Mouse (Mus musculus): Measurements from ENCODE around the gene Kcng4. TPM values are rescaled to one million over a fixed set of nuclear protein-coding genes. Genes with fewer than 3 reads are reported as not detected.

Kcng4 gene
- total RNA-seq, 2 experiments from 2014 or later: 3.4 to 4.6 TPM

DNA sequence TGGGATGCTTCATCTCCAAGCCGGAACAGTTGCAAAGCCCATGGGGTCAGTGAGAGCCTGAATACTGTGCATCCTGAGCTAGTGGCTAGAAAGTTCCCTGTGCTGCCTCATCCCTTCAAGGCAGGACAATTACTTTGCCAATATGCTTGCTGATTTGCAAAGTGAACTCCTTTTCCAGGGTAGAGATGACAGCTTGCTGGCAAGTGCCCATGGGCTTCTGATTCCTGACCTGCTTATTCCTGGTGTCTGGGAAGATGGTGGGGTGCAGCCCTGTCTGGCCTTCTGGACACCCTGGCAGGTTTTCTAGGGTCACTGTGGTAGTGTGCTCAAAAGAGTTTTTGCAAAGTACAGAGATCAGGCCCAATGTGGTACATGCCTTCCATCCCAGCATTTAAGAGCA is 7.5 kb upstream of the Kcng4 start:
- DNase-seq (ENCODE audit: extremely low spot score in 1 of 2, low spot score in 1 of 2): no peak

- no peak for DNase-seq (ENCODE audit: extremely low spot score in 1 of 2, low spot score in 1 of 2)
Observed at GRCm38 (mm10) chr8:119641058-119641457, 5.6 kb upstream of the Kcng4 start.

DNA sequence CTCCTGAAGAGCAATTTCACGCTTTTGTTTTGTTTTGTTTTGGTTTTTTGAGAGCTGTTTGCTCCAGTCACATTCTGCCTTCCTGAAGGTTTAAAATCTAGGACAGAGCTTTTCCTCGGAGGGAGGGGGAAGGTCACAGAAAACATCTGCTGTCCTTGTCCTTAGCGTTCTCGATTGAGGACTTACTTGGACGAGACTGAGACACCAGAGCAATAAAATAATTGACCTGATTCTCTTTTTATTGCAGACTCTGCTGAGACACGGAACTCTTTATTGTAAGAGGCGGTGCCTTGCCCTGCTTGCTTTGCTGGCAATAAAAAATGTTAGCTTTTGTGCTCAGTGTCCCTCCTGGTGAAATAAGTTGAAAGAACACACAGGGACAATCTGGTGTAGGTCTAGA is 4.3 kb upstream of the Kcng4 start:
- no peak for DNase-seq (ENCODE audit: extremely low spot score in 1 of 2, low spot score in 1 of 2)

DNA sequence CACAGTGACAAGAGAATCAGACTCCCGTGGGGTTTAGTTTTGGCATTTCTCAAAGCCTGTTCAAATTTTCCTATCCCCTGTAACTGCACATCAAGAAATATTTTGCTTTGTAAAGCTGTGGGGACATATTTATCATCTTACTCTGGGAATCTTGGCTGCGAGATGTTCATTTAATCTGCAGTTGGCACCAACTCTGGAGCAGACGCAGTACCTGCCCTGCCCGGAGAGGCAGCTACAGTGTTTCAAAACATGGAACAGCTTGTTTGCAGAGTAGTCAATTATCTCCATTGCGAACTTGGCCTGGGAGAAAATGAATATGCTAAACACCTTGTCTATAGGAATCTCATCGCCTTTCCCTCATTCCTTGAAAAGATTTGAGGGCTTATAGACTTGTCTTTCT is 2.8 kb upstream of the Kcng4 start:
- DNase-seq (ENCODE audit: extremely low spot score in 1 of 2, low spot score in 1 of 2): no peak

GRCm38 (mm10) chr8:119637381-119637780 is 1.9 kb upstream of the Kcng4 start:
- no peak for DNase-seq (ENCODE audit: extremely low spot score in 1 of 2, low spot score in 1 of 2)

GRCm38 (mm10) chr8:119636766-119637165 is 1.3 kb upstream of the Kcng4 start:
- no peak for DNase-seq (ENCODE audit: extremely low spot score in 1 of 2, low spot score in 1 of 2)

- DNase-seq (ENCODE audit: extremely low spot score in 1 of 2, low spot score in 1 of 2): no peak
Observed at GRCm38 (mm10) chr8:119635958-119636357, 478 bp upstream of the Kcng4 start.

- DNase-seq (ENCODE audit: extremely low spot score in 1 of 2, low spot score in 1 of 2): no peak
Observed at GRCm38 (mm10) chr8:119634616-119635336, 704 bp downstream of the Kcng4 start.

DNA sequence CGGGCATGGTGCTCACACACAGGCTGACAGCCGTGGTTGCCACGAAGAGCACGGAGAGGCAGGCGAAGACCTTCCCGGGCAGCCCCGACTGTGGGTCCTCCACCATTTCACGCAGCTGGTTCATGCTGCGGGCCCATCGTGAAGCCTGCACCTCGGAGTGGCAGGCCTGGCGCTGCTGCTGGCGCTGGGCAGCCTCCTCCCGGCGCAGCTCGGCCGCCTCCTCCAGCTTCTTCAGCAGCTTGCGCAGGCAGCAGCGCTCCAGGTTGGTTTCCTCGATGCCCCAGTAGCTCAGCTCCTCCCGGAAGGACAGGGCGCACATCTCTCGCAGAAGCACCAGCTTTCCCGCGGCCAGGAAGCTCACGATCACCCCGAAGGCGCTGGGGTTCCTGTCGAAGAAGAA is 2.6 kb downstream of the Kcng4 start:
- no peak for DNase-seq (ENCODE audit: extremely low spot score in 1 of 2, low spot score in 1 of 2)

- DNase-seq (ENCODE audit: extremely low spot score in 1 of 2, low spot score in 1 of 2): no peak
Observed at GRCm38 (mm10) chr8:119632246-119632645, 3.2 kb downstream of the Kcng4 start.

GRCm38 (mm10) chr8:119630841-119631240 is 4.6 kb downstream of the Kcng4 start:
- no peak for DNase-seq (ENCODE audit: extremely low spot score in 1 of 2, low spot score in 1 of 2)

- DNase-seq (ENCODE audit: extremely low spot score in 1 of 2, low spot score in 1 of 2): no peak
Observed at GRCm38 (mm10) chr8:119627613-119628359, 7.7 kb downstream of the Kcng4 start.

GRCm38 (mm10) chr8:119627199-119627598 is 8.3 kb downstream of the Kcng4 start:
- no peak for DNase-seq (ENCODE audit: extremely low spot score in 1 of 2, low spot score in 1 of 2)

GRCm38 (mm10) chr8:119625788-119626187 is 9.7 kb downstream of the Kcng4 start:
- DNase-seq (ENCODE audit: extremely low spot score in 1 of 2, low spot score in 1 of 2): no peak

- DNase-seq (ENCODE audit: extremely low spot score in 1 of 2, low spot score in 1 of 2): no peak
Observed at GRCm38 (mm10) chr8:119624916-119625315, 10.6 kb downstream of the Kcng4 start.

- DNase-seq (ENCODE audit: extremely low spot score in 1 of 2, low spot score in 1 of 2): no peak
Observed at GRCm38 (mm10) chr8:119623744-119624143, 11.7 kb downstream of the Kcng4 start.

GRCm38 (mm10) chr8:119623061-119623460 is 12.4 kb downstream of the Kcng4 start:
- no peak for DNase-seq (ENCODE audit: extremely low spot score in 1 of 2, low spot score in 1 of 2)

GRCm38 (mm10) chr8:119622555-119622954 is 12.9 kb downstream of the Kcng4 start:
- DNase-seq (ENCODE audit: extremely low spot score in 1 of 2, low spot score in 1 of 2): no peak

- no peak for DNase-seq (ENCODE audit: extremely low spot score in 1 of 2, low spot score in 1 of 2)
Observed at GRCm38 (mm10) chr8:119620848-119621465, 14.5 kb downstream of the Kcng4 start.

GRCm38 (mm10) chr8:119620116-119620840 is 15.2 kb downstream of the Kcng4 start:
- DNase-seq (ENCODE audit: extremely low spot score in 1 of 2, low spot score in 1 of 2): no peak

DNA sequence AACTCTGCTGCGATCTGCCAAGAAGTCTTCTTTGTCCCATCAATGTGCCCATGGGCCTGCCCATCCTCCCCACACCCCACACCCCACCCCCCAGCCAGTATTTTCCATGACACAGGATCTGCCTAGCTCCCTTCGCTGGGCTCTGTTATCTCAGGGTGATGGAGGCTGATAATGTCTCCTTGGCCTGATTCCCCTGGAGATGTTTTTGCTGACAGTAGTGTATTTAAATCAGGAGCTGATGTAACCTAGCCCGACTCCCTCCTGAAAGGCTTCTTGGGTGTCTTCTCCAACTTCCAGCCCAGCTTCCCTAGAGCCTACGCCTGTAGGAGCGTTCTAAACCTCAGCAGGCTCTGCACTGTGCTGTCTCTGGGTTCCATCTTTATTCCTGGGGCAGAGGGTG is 16.6 kb downstream of the Kcng4 start:
- no peak for DNase-seq (ENCODE audit: extremely low spot score in 1 of 2, low spot score in 1 of 2)
